Mouse (Mus musculus) CH12.LX (cell line): ENCODE measurements around the gene Myt1. TPM values are rescaled to one million over a fixed set of nuclear protein-coding genes. Genes with fewer than 3 reads are reported as not detected.

Experiments used
- DNase-seq: peaks from one replicate; pipeline ENCODE4 v3.0.0-alpha.2; 2013; ENCODE audit errors: extremely low read depth
- H3K27ac ChIP-seq: 2 replicates; pipeline ENCODE4 v1.5.1; 2012; ENCODE audit warnings: low read depth, mild to moderate bottlenecking, control low read depth, moderate library complexity; ENCODE audit not compliant: insufficient read depth
- H3K27me3 ChIP-seq: replicated peaks from 2 replicates; pipeline ENCODE3; 2012; ENCODE audit warnings: inconsistent platforms
- H3K36me3 ChIP-seq, 2 experiments: replicated peaks in 1 of 2; 2 replicates each; pipeline versions ENCODE3 to v1.6.1; 2012; ENCODE audit warnings: inconsistent platforms in 1 of 2, low read length in 1 of 2, mild to moderate bottlenecking in 1 of 2, mixed read lengths in 1 of 2, moderate library complexity in 1 of 2; ENCODE audit not compliant: control insufficient read depth in 1 of 2, insufficient read depth in 1 of 2
- H3K4me1 ChIP-seq, 2 experiments: 2 replicates each; pipeline ENCODE4 v1.6.1; 2012; ENCODE audit warnings: inconsistent platforms in 1 of 2, moderate library complexity in 1 of 2; ENCODE audit not compliant: insufficient read depth in 2 of 2, control insufficient read depth in 1 of 2
- H3K4me2 ChIP-seq: 2 replicates; pipeline ENCODE4 v1.6.1; 2012; ENCODE audit warnings: low read depth, mild to moderate bottlenecking, control low read depth; ENCODE audit not compliant: poor library complexity, insufficient read depth, severe bottlenecking
- H3K4me3 ChIP-seq, 3 experiments: fragments of 150-350 bp in 1 of 3; sonication (generic) in 1 of 3; replicated peaks in 1 of 3; 2 replicates each; pipeline versions ENCODE3 to v1.5.1; 2011 to 2012; ENCODE audit warnings: low read depth in 2 of 3, low read length in 2 of 3, mild to moderate bottlenecking in 2 of 3, moderate library complexity in 2 of 3, control low read depth in 1 of 3, improper control_type of control experiment in 1 of 3, inconsistent platforms in 1 of 3, mixed read lengths in 1 of 3; ENCODE audit not compliant: poor library complexity in 1 of 3
- H3K79me2 ChIP-seq: replicated peaks from 2 replicates; pipeline ENCODE4 v1.6.1; 2012; ENCODE audit warnings: mild to moderate bottlenecking, moderate library complexity; ENCODE audit not compliant: control insufficient read depth, poor library complexity, insufficient read depth, severe bottlenecking; ENCODE audit errors: extremely low read depth
- H3K9ac ChIP-seq: 2 replicates; pipeline ENCODE4 v1.6.1; 2012; ENCODE audit warnings: low read depth, mild to moderate bottlenecking, control low read depth, moderate library complexity; ENCODE audit not compliant: insufficient read depth
- H3K9me3 ChIP-seq: replicated peaks from 2 replicates; pipeline ENCODE3; 2012; ENCODE audit warnings: low read length, inconsistent platforms, mixed read lengths
- BHLHE40 ChIP-seq: IDR thresholded peaks from 2 replicates; pipeline ENCODE4 v1.6.1; 2011; ENCODE audit warnings: mild to moderate bottlenecking, low read depth, low read length, improper control_type of control experiment
- CTCF ChIP-seq, 2 experiments: IDR thresholded peaks in 1 of 2; conservative IDR thresholded peaks in 1 of 2; 2 replicates each; pipeline ENCODE4 v1.5.1; 2011 to 2012; ENCODE audit warnings: low read depth in 2 of 2, low read length in 2 of 2, improper control_type of control experiment in 1 of 2, inconsistent platforms in 1 of 2, mild to moderate bottlenecking in 1 of 2, moderate library complexity in 1 of 2
- ELF1 ChIP-seq: IDR thresholded peaks from 2 replicates; pipeline ENCODE4 v1.6.1; 2014; ENCODE audit warnings: low read depth, mild to moderate bottlenecking, inconsistent platforms, low read length, improper control_type of control experiment
- ETS1 ChIP-seq: conservative IDR thresholded peaks from 2 replicates; pipeline ENCODE4 v1.6.1; 2012; ENCODE audit warnings: low read depth, mild to moderate bottlenecking, inconsistent platforms, low read length, improper control_type of control experiment, moderate library complexity
- IRF4 ChIP-seq: IDR thresholded peaks from 2 replicates; pipeline ENCODE4 v1.6.1; 2014; ENCODE audit warnings: low read depth, mild to moderate bottlenecking, inconsistent platforms, low read length, improper control_type of control experiment
- JUN ChIP-seq: IDR thresholded peaks from 2 replicates; pipeline ENCODE4 v1.6.1; 2011; ENCODE audit warnings: low read depth, mild to moderate bottlenecking, low read length, improper control_type of control experiment, moderate library complexity; ENCODE audit not compliant: insufficient read depth
- JUND ChIP-seq: conservative IDR thresholded peaks from 2 replicates; pipeline ENCODE4 v1.6.1; 2011; ENCODE audit warnings: low read depth, low read length, improper control_type of control experiment
- KAT2A ChIP-seq: IDR thresholded peaks from 2 replicates; pipeline ENCODE4 v1.6.1; 2012; ENCODE audit warnings: low read length, improper control_type of control experiment, inconsistent platforms; ENCODE audit not compliant: insufficient replicate concordance
- MAX ChIP-seq: IDR thresholded peaks from 2 replicates; pipeline ENCODE4 v1.6.1; 2011; ENCODE audit warnings: low read length, improper control_type of control experiment
- MAZ ChIP-seq: IDR thresholded peaks from 2 replicates; pipeline ENCODE4 v1.6.1; 2012; ENCODE audit warnings: low read depth, mild to moderate bottlenecking, inconsistent platforms, low read length, improper control_type of control experiment, moderate library complexity
- MEF2A ChIP-seq: IDR thresholded peaks from 2 replicates; pipeline ENCODE4 v1.6.1; 2014; ENCODE audit warnings: low read depth, mild to moderate bottlenecking, inconsistent platforms, low read length, improper control_type of control experiment, borderline replicate concordance
- MXI1 ChIP-seq: IDR thresholded peaks from 2 replicates; pipeline ENCODE4 v1.6.1; 2011; ENCODE audit warnings: mild to moderate bottlenecking, low read depth, low read length, improper control_type of control experiment
- MYC ChIP-seq: IDR thresholded peaks from 2 replicates; pipeline ENCODE4 v1.6.1; 2011; ENCODE audit warnings: low read depth, mild to moderate bottlenecking, improper control_type of control experiment, low read length
- NELFE ChIP-seq: IDR thresholded peaks from 2 replicates; pipeline ENCODE4 v1.6.1; 2011; ENCODE audit warnings: low read depth, low read length, improper control_type of control experiment
- NRF1 ChIP-seq: IDR thresholded peaks from 2 replicates; pipeline ENCODE4 v1.6.1; 2014; ENCODE audit warnings: low read depth, mild to moderate bottlenecking, inconsistent platforms, low read length, improper control_type of control experiment, moderate library complexity
- PAX5 ChIP-seq: IDR thresholded peaks from 2 replicates; pipeline ENCODE4 v1.6.1; 2012; ENCODE audit warnings: low read length, inconsistent platforms, mixed read lengths
- POLR2AphosphoS2 ChIP-seq: IDR thresholded peaks from 2 replicates; pipeline ENCODE4 v1.6.1; 2011; ENCODE audit warnings: low read depth, low read length, improper control_type of control experiment
- RAD21 ChIP-seq: IDR thresholded peaks from 2 replicates; pipeline ENCODE4 v1.6.1; 2011; ENCODE audit warnings: low read depth, mild to moderate bottlenecking, low read length, improper control_type of control experiment, moderate library complexity
- SIN3A ChIP-seq: IDR thresholded peaks from 2 replicates; pipeline ENCODE4 v1.6.1; 2012; ENCODE audit warnings: low read length, improper control_type of control experiment, inconsistent platforms
- SMC3 ChIP-seq: IDR thresholded peaks from 2 replicates; pipeline ENCODE4 v1.6.1; 2011; ENCODE audit warnings: low read depth, low read length, improper control_type of control experiment
- TCF12 ChIP-seq: IDR thresholded peaks from 2 replicates; pipeline ENCODE4 v1.6.1; 2014; ENCODE audit warnings: low read depth, mild to moderate bottlenecking, inconsistent platforms, low read length, improper control_type of control experiment
- ZKSCAN1 ChIP-seq: IDR thresholded peaks from 2 replicates; pipeline ENCODE4 v1.6.1; 2012; ENCODE audit warnings: low read depth, inconsistent platforms, low read length, improper control_type of control experiment, borderline replicate concordance
- dilution Hi-C: fragments of 300-500 bp; cut with MboI; formaldehyde crosslinking; loops from 2 replicates; pipeline ENCODE4 v1.14.3; 2020; ENCODE audit warnings: low sequenced_read_pairs; ENCODE audit not compliant: extremely low pct_unique_long_range_greater_than_20kb, extremely low pct_ligation_motif_present
- in situ Hi-C: fragments of 300-500 bp; cut with MboI; formaldehyde crosslinking; loops from 3 replicates; pipeline ENCODE4 v1.14.3; 2019; ENCODE audit warnings: low sequenced_read_pairs, low pct_ligation_motif_present, low pct_unique_long_range_greater_than_20kb, mixed read lengths
- polyA plus RNA-seq: library from polyadenylated mRNA; unstranded; fragments of >175 nt; gene quantifications from 2 replicates; pipeline ENCODE4 v1.2.1, GENCODE M21; 2012; ENCODE audit warnings: low read depth; ENCODE audit not compliant: insufficient read length
- total RNA-seq, 2 experiments: library from RNA; depleted of rRNA; stranded (reverse); fragments of 300-350 nt in 1 of 2; fragments of >200 nt in 1 of 2; gene quantifications; 2 replicates each; pipeline ENCODE4 v1.2.3; 2012 to 2014

Myt1 gene
- total and polyA plus RNA-seq, 3 experiments = not detected

- Histone ChIP-seq H3K79me2 (peaks cover 13% of the 10 kb centered on the region), H3K9ac (peak overlapping the region; percentile 82), H3K27me3 (no peaks in the 10 kb centered on the region), H3K4me3 (peak overlapping the region; percentile 78 to 91 (median 84)), H3K9me3 (no peaks in the 10 kb centered on the region), H3K27ac (0 out of 2 replicates have a peak overlapping the region, but pooled peaks have one; percentile 5), H3K4me2 (peak overlapping the region; percentile 100), H3K4me1 (peaks cover 2 to 21% of the 10 kb centered on the region in 2 experiments; a peak in 2 of 4 replicates), H3K36me3 (peaks cover 11 to 20% of the 10 kb centered on the region in 2 experiments)
- no peak for DNase-seq
- in situ Hi-C loops = no loop called here
- dilution Hi-C loops = no loop called here
- 0 out of 2 replicates have a peak, but pooled peaks have one; percentile 26 for TF ChIP-seq MYC
- no peak for TF ChIP-seq MAX
- no peak for TF ChIP-seq ZKSCAN1
- TF ChIP-seq SIN3A = peak; percentile 19; the same call in 1 of the 2 replicates
- TF ChIP-seq MXI1 = 0 out of 2 replicates have a peak, but pooled peaks have one; percentile 18
- no peak for TF ChIP-seq TCF12
These were observed 101.4 kb downstream of the Myt1 start for GRCm38 (mm10) chr2:181864536-181864860.

DNA sequence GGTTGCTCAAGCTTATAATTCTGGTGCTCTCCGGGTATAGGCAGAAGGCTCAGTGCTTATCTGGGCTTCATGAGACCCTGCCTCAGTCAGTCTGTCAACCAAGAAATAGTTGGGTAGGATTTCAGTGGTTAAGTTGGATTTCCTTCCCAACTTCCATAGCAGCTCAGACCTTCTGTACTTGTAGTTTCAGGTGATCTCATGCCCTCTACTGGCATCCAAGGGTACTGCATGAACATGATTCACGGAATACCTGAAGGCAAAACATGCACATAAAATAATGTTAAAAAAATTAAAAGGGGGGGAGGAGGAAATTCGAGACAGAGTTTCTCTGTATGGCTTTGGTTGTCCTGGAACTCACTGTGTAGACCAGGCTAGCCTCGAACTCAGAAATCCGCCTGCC is 103.8 kb downstream of the Myt1 start:
- Histone ChIP-seq H3K4me2 (no peak overlapping the region), H3K27ac (no peak overlapping the region), H3K36me3 (peaks cover 14 to 32% of the 10 kb centered on the region in 2 experiments), H3K27me3 (no peaks in the 10 kb centered on the region), H3K9me3 (no peaks in the 10 kb centered on the region), H3K4me1 (peaks cover 2 to 26% of the 10 kb centered on the region in 2 experiments; a peak in 2 of 4 replicates), H3K79me2 (peaks cover 13% of the 10 kb centered on the region), H3K9ac (no peak overlapping the region), H3K4me3 (no peak overlapping the region)
- TF ChIP-seq SMC3 (peak; percentile 73), ETS1 (no peak), KAT2A (no peak), CTCF (conservative IDR thresholded peaks at IDR 0.05 in 1 of 2, IDR thresholded peaks at IDR 0.05 in 1 of 2; ENCODE audit: low read depth in 2 of 2, low read length in 2 of 2) (peak; percentile 80 to 88), RAD21 (peak; percentile 76), IRF4 (peak; percentile 20; the same call in 1 of the 2 replicates), ELF1 (no peak), JUND (no peak), MXI1 (no peak)
- dilution Hi-C loops = no loop called here
- in situ Hi-C loops = loop anchor here (5.0 kb wide), 1 partner anchor 145 kb away; no protein-coding TSS in a partner anchor
- peak; percentile 64 for DNase-seq

GRCm38 (mm10) chr2:181871039-181871438 is 107.9 kb downstream of the Myt1 start:
- TF ChIP-seq MEF2A (no peak), NRF1 (no peak), MYC (no peak), POLR2AphosphoS2 (no peak), BHLHE40 (no peak), SIN3A (no peak), JUN (no peak), RAD21 (no peak), NELFE (no peak), MAZ (no peak), PAX5 (no peak)
- Histone ChIP-seq H3K4me3 (no peak overlapping the region), H3K79me2 (no peaks in the 10 kb centered on the region), H3K27ac (no peak overlapping the region), H3K4me1 (peaks cover 0 to 10% of the 10 kb centered on the region in 2 experiments; a peak in 2 of 4 replicates), H3K9me3 (no peaks in the 10 kb centered on the region), H3K9ac (no peak overlapping the region), H3K36me3 (peaks cover 14 to 34% of the 10 kb centered on the region in 2 experiments), H3K27me3 (no peaks in the 10 kb centered on the region), H3K4me2 (no peak overlapping the region)
- dilution Hi-C loops (no loop called here), in situ Hi-C loops (no loop called here)
- no peak for DNase-seq
